Mouse (Mus musculus) adrenal gland, postnatal 4 days (tissue): ENCODE measurements at regions not wholly inside any gene's neighbourhood (a gene's known extent, or its start where the extent isn't known, plus 50 kb on each side); places are given as distances from the start of the nearest gene placed in this dataset.

Experiments
- DNase-seq, 2 experiments: peaks; one replicate each; pipeline ENCODE4 v3.0.0; 2021 to 2022; ENCODE audit warnings: low spot score in 2 of 2, mixed read lengths in 2 of 2

- DNase-seq, result no peak
Observed at GRCm38 (mm10) chr4:125765171-125765570, 259.2 kb upstream of the Csf3r start.

- DNase-seq, result no peak
Observed at GRCm38 (mm10) chr4:125777126-125777525, 247.2 kb upstream of the Csf3r start.

- no peak for DNase-seq
Observed at GRCm38 (mm10) chr4:125780113-125780512, 244.2 kb upstream of the Csf3r start.

GRCm38 (mm10) chr4:125780921-125781487 is 243.3 kb upstream of the Csf3r start:
- no peak for DNase-seq

- DNase-seq, result no peak
Observed at GRCm38 (mm10) chr4:125782346-125782745, 242.0 kb upstream of the Csf3r start.

- no peak for DNase-seq
Observed at GRCm38 (mm10) chr4:125786083-125786482, 238.3 kb upstream of the Csf3r start.

- no peak for DNase-seq
Observed at GRCm38 (mm10) chr4:125794679-125795078, 229.7 kb upstream of the Csf3r start.

GRCm38 (mm10) chr4:125807923-125808322 is 216.4 kb upstream of the Csf3r start:
- no peak for DNase-seq

- DNase-seq, result no peak
Observed at GRCm38 (mm10) chr4:125809446-125810108, 214.8 kb upstream of the Csf3r start.

GRCm38 (mm10) chr4:125810247-125810646 is 214.1 kb upstream of the Csf3r start:
- DNase-seq, result no peak

- no peak for DNase-seq
Observed at GRCm38 (mm10) chr4:125814311-125814710, 210.0 kb upstream of the Csf3r start.

- no peak for DNase-seq
Observed at GRCm38 (mm10) chr4:125815276-125815675, 209.1 kb upstream of the Csf3r start.

GRCm38 (mm10) chr4:125824525-125824924 is 199.8 kb upstream of the Csf3r start:
- DNase-seq, result no peak

GRCm38 (mm10) chr4:125826416-125826815 is 197.9 kb upstream of the Csf3r start:
- no peak for DNase-seq

GRCm38 (mm10) chr4:125835250-125835649 is 189.1 kb upstream of the Csf3r start:
- DNase-seq, result peak in 1 of 2 experiments; percentile 12

GRCm38 (mm10) chr4:125847568-125847967 is 176.8 kb upstream of the Csf3r start:
- DNase-seq, result no peak

- peak in 1 of 2 experiments; percentile 14 for DNase-seq
Observed at GRCm38 (mm10) chr4:125850300-125850699, 174.1 kb upstream of the Csf3r start.

GRCm38 (mm10) chr4:125852545-125852944 is 171.8 kb upstream of the Csf3r start:
- DNase-seq, result no peak

GRCm38 (mm10) chr4:125855983-125856591 is 168.3 kb upstream of the Csf3r start:
- DNase-seq, result no peak

- no peak for DNase-seq
Observed at GRCm38 (mm10) chr4:125856781-125857180, 167.6 kb upstream of the Csf3r start.

- DNase-seq, result no peak
Observed at GRCm38 (mm10) chr4:125865057-125865456, 159.3 kb upstream of the Csf3r start.

- DNase-seq, result no peak
Observed at GRCm38 (mm10) chr4:125865728-125866127, 158.6 kb upstream of the Csf3r start.

- DNase-seq, result no peak
Observed at GRCm38 (mm10) chr4:125871211-125871610, 153.1 kb upstream of the Csf3r start.
